Mouse (Mus musculus): ENCODE measurements around the gene Gm49510. TPM values are rescaled to one million over a fixed set of nuclear protein-coding genes. Genes with fewer than 3 reads are reported as not detected.
"Not testable (repeated sequence)": the region's sequence is repeated elsewhere in the genome, so short reads cannot be mapped to it uniquely, and the experiment has no call there.

Gm49510 gene
- polyA plus RNA-seq, 1 experiment: 8.0 TPM

- H3K36me3 ChIP-seq (replicated peaks; ENCODE audit: low read length): peaks cover 27% of the 10 kb centered on the region
- H3K4me1 ChIP-seq: peaks cover 69% of the 10 kb centered on the region
- TF ChIP-seq FLI1 (IDR thresholded peaks at IDR 0.05; ENCODE audit: low read length) (peak; percentile 59; the same call in 1 of the 2 replicates), GATA1 (IDR thresholded peaks at IDR 0.05; ENCODE audit: borderline replicate concordance, low read length) (no peak)
- peak within 1 kb of the TSS; percentile 94 for H3K4me3 ChIP-seq (replicated peaks)
- no peaks in the 10 kb centered on the region for H3K9me3 ChIP-seq
- H3K27me3 ChIP-seq (replicated peaks): peaks cover 7% of the 10 kb centered on the region
These were observed 22.3 kb upstream of the Gm49510 start, which contains the start of gene Gga1 for GRCm38 (mm10) chr15:78876991-78877809. TSS of gene Gga1 (plus strand) at chr15:78877190.

- H3K4me1 ChIP-seq: peaks cover 64% of the 10 kb centered on the region
- peak overlapping the region; percentile 94 for H3K4me3 ChIP-seq (replicated peaks)
- no peak for TF ChIP-seq GATA1 (IDR thresholded peaks at IDR 0.05; ENCODE audit: borderline replicate concordance, low read length)
- no peak for TF ChIP-seq FLI1 (IDR thresholded peaks at IDR 0.05; ENCODE audit: low read length)
- H3K9me3 ChIP-seq: no peaks in the 10 kb centered on the region
- peaks cover 34% of the 10 kb centered on the region for H3K36me3 ChIP-seq (replicated peaks; ENCODE audit: low read length)
- H3K27me3 ChIP-seq (replicated peaks): peaks cover 7% of the 10 kb centered on the region
These were observed 21.6 kb upstream of the Gm49510 start for GRCm38 (mm10) chr15:78877810-78878390.

GRCm38 (mm10) chr15:78878792-78879516 lies 20.5 kb upstream of the Gm49510 start:
- Histone ChIP-seq H3K4me1 (peaks cover 65% of the 10 kb centered on the region), H3K36me3 (replicated peaks; ENCODE audit: low read length) (peaks cover 45% of the 10 kb centered on the region), H3K4me3 (replicated peaks) (peak overlapping the region; percentile 78)
- not testable (repeated sequence) for H3K27me3 ChIP-seq (replicated peaks); H3K9me3 ChIP-seq

DNA sequence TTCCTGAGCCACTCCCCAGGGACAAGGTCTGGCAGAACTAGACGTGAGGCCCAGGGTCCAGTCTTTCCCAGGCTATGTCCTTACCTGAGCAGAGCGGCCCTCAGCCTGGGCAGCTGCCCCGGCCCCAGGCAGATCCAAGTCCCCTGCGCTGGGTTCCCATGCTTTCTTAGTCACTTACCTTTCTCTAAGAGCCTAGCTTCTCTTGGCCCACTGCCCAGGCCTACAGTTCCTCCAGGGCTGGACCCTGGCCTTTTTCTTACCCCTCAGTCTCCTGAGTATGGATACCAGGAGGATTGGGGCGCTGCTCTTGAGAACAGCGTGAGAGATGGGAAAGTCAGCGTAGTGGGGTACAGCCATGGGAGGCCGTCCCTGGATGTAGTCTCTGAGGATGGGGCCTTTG lies 19.0 kb upstream of the Gm49510 start:
- H3K9me3 ChIP-seq: no peaks in the 10 kb centered on the region
- H3K36me3 ChIP-seq (replicated peaks; ENCODE audit: low read length): peaks cover 58% of the 10 kb centered on the region
- no peak for TF ChIP-seq FLI1 (IDR thresholded peaks at IDR 0.05; ENCODE audit: low read length)
- no peak for TF ChIP-seq GATA1 (IDR thresholded peaks at IDR 0.05; ENCODE audit: borderline replicate concordance, low read length)
- H3K4me1 ChIP-seq: peaks cover 56% of the 10 kb centered on the region
- H3K27me3 ChIP-seq (replicated peaks): no peaks in the 10 kb centered on the region
- no peak overlapping the region for H3K4me3 ChIP-seq (replicated peaks)

- Histone ChIP-seq H3K27me3 (replicated peaks) (no peaks in the 10 kb centered on the region), H3K4me1 (peaks cover 44% of the 10 kb centered on the region), H3K4me3 (replicated peaks) (no peak overlapping the region), H3K36me3 (replicated peaks; ENCODE audit: low read length) (peaks cover 71% of the 10 kb centered on the region), H3K9me3 (no peaks in the 10 kb centered on the region)
- no peak for TF ChIP-seq FLI1 (IDR thresholded peaks at IDR 0.05; ENCODE audit: low read length)
- no peak for TF ChIP-seq GATA1 (IDR thresholded peaks at IDR 0.05; ENCODE audit: borderline replicate concordance, low read length)
These were observed 17.6 kb upstream of the Gm49510 start for GRCm38 (mm10) chr15:78881828-78882227.

- no peak for TF ChIP-seq GATA1 (IDR thresholded peaks at IDR 0.05; ENCODE audit: borderline replicate concordance, low read length)
- H3K27me3 ChIP-seq (replicated peaks): no peaks in the 10 kb centered on the region
- peaks cover 97% of the 10 kb centered on the region for H3K36me3 ChIP-seq (replicated peaks; ENCODE audit: low read length)
- H3K4me1 ChIP-seq: peaks cover 66% of the 10 kb centered on the region
- H3K9me3 ChIP-seq: no peaks in the 10 kb centered on the region
- H3K4me3 ChIP-seq (replicated peaks): peak overlapping the region; percentile 78
These were observed 10.0 kb upstream of the Gm49510 start for GRCm38 (mm10) chr15:78889401-78889853.

- H3K36me3 ChIP-seq (replicated peaks; ENCODE audit: low read length): peaks cover 94% of the 10 kb centered on the region
- no peak overlapping the region for H3K4me3 ChIP-seq (replicated peaks)
- peaks cover 94% of the 10 kb centered on the region for H3K4me1 ChIP-seq
- no peak for TF ChIP-seq FLI1 (IDR thresholded peaks at IDR 0.05; ENCODE audit: low read length)
- no peaks in the 10 kb centered on the region for H3K27me3 ChIP-seq (replicated peaks)
- no peaks in the 10 kb centered on the region for H3K9me3 ChIP-seq
These were observed 7.0 kb upstream of the Gm49510 start for GRCm38 (mm10) chr15:78892440-78892839.

GRCm38 (mm10) chr15:78894726-78895125 lies 4.7 kb upstream of the Gm49510 start:
- Histone ChIP-seq H3K27me3 (replicated peaks) (no peaks in the 10 kb centered on the region), H3K4me1 (peaks cover 95% of the 10 kb centered on the region), H3K4me3 (replicated peaks) (peak overlapping the region; percentile 91), H3K36me3 (replicated peaks; ENCODE audit: low read length) (peaks cover 74% of the 10 kb centered on the region), H3K9me3 (no peaks in the 10 kb centered on the region)
- TF ChIP-seq FLI1 (IDR thresholded peaks at IDR 0.05; ENCODE audit: low read length): no peak
- no peak for TF ChIP-seq GATA1 (IDR thresholded peaks at IDR 0.05; ENCODE audit: borderline replicate concordance, low read length)

DNA sequence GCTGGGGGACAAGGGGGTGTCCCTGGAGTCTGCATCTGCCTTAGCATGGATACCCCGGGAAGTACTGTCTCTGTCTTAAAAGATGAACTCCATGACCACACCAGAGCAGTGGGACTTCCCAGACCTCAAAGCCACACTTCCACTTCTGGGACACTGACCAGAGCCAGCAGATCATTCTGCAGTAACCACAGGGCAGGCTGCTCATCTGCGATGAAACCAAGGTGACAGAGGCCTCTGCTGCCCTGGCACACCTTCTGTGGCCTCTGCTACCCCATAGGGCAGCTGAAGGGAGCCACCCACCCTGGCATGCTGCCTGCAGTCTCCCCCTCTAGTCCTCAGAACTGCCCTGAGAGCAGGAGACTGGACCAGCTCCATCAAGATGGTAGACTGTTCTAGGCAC lies 3.7 kb upstream of the Gm49510 start:
- Histone ChIP-seq H3K27me3 (replicated peaks) (no peaks in the 10 kb centered on the region), H3K36me3 (replicated peaks; ENCODE audit: low read length) (peaks cover 64% of the 10 kb centered on the region), H3K9me3 (no peaks in the 10 kb centered on the region), H3K4me3 (replicated peaks) (peak overlapping the region; percentile 91), H3K4me1 (peaks cover 88% of the 10 kb centered on the region)
- TF ChIP-seq GATA1 (IDR thresholded peaks at IDR 0.05; ENCODE audit: borderline replicate concordance, low read length) (no peak), FLI1 (IDR thresholded peaks at IDR 0.05; ENCODE audit: low read length) (no peak)

DNA sequence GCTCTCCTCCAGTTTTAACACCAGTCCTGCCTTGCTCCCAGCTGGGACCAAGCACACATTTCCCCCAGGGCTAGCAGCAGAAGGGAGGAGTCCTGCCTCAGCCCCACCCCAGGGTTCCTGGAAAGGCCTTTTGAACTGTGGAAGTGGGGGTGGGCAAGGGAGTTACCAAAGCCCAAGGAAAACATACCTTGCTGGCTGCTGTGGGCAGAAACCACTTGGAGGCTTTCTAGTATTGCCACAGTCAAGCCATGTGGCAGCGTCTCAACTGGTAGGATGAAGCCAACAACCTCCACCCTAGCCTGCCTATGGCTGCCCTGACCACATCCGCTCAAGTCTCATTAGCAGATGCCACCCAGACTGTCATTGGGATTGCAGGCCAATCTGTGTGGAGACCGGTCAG lies 3.3 kb upstream of the Gm49510 start:
- no peak for TF ChIP-seq GATA1 (IDR thresholded peaks at IDR 0.05; ENCODE audit: borderline replicate concordance, low read length)
- no peak for TF ChIP-seq FLI1 (IDR thresholded peaks at IDR 0.05; ENCODE audit: low read length)
- Histone ChIP-seq H3K36me3 (replicated peaks; ENCODE audit: low read length) (peaks cover 63% of the 10 kb centered on the region), H3K4me3 (replicated peaks) (peak overlapping the region; percentile 91), H3K27me3 (replicated peaks) (no peaks in the 10 kb centered on the region), H3K9me3 (no peaks in the 10 kb centered on the region), H3K4me1 (peaks cover 88% of the 10 kb centered on the region)
